Mouse (Mus musculus) natural killer cell, adult 2 months (primary cell): ENCODE data around the gene Gm10772.
"Not testable (repeated sequence)": the region's sequence is repeated elsewhere in the genome, so short reads cannot be mapped to it uniquely, and the experiment has no call there.

ENCODE experiments used
- DNase-seq, 2 experiments: peaks; one replicate each; pipeline ENCODE4 v3.0.0; 2022; ENCODE audit warnings: low spot score in 2 of 2

Gene Gm10772

GRCm38 (mm10) chr13:66227473-66227872, at the start of gene Gm10772:
Gm10772 (minus strand) TSS chr13:66227573.
- not testable (repeated sequence) for DNase-seq

DNA sequence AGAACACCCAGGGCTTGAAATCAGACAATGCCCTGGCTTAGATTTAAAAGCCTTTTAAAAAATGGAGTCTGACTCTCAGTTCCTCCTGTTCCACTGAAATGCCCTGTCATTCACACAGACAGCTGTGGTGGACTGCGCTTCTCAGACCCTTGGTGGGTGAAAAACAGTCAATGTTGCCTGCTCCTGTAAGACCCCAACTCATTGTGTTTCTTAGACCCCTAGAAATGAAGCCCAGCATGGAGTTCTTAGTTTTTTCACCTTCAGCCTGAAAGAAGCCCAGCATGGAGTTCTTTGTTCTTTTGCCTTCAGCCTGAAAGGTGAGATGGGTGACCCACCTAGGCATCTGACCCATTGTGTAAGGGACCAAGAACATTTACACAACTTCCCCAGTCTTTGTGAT, 36.5 kb upstream of the Gm10772 start:
- DNase-seq: not testable (repeated sequence)

GRCm38 (mm10) chr13:66263141-66263540, 35.8 kb upstream of the Gm10772 start:
- DNase-seq: not testable (repeated sequence)

DNA sequence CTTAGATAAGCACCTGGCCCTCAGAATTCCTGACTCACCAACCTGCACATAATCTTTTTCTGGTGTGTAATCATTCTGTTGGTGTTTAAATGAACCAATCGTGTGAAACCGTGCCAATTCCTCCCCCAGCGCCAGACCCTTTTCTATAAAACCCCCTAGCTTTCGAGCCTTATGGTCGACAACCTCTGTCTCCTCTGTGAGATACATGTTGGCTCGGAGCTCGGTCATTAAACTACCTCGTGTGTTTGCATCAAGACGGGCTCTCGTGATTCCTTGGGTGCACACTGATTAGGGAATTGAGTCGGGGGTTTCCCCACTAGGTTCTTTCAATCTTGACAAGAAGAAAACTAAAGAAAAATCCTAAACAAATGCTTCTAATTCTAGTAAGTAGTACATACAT, 13.0 kb downstream of the Gm10772 start:
- DNase-seq: no peak

DNA sequence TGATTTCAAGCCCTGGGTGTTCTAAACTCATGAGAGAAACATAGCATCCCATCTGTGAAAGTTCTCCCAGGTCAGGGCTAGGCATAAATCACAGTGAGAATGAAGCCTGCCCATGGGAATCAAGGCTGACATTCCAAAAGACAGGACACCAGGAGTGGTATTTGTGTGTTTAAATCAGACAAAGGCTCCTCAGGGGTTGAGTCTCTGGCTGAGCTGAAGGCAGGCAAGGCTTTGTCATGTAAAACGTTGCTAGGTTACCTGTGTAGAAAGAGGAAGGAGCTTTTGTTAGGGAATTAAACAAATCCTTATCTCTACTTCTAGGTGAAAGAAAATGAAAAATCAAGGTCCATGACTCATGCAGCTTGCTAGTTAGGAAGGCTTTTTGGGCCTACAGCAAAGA, 13.6 kb downstream of the Gm10772 start:
- DNase-seq: not testable (repeated sequence)

DNA sequence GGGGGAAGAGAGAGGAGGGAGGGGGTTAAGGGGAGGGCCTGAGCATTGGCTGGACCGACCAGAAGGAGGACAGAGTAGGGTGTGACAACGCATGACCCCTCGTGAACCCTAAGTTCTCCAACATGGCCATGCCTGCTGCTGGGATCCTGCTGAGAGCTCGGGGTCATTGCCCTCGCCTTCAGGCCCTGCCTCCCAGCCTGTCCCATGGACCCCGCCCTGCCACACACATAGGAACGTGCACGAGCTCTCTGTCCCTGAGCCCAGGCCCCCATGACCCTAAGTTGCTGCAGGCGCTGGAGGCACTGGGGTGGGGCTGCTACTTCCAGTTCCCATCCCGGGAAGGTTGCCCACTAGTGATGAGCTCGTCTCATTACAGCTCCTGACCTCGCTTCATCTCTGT, 48.2 kb downstream of the Gm10772 start:
- not testable (repeated sequence) for DNase-seq
